Mouse (Mus musculus) cerebellum, adult 2 months (tissue): ENCODE data around the gene Cabp2.
"Not testable (repeated sequence)": the region's sequence is repeated elsewhere in the genome, so short reads cannot be mapped to it uniquely, and the experiment has no call there.

ENCODE experiments used
- CTCF ChIP-seq: fragments of 200-500 bp; IDR thresholded peaks from 2 replicates; pipeline ENCODE4 v1.5.1; 2011; ENCODE audit warnings: low read depth, mild to moderate bottlenecking, control low read depth, low read length, moderate library complexity, borderline replicate concordance; ENCODE audit not compliant: insufficient read depth
- POLR2A ChIP-seq: fragments of 200-500 bp; IDR thresholded peaks from 2 replicates; pipeline ENCODE4 v1.6.1; 2011; ENCODE audit warnings: low read length, control low read depth, borderline replicate concordance; ENCODE audit not compliant: insufficient read depth

GRCm38 (mm10) chr19:4040941-4041340, 40.4 kb upstream of the Cabp2 start:
- not testable (repeated sequence) for TF ChIP-seq CTCF, POLR2A
